Mouse (Mus musculus) forebrain, embryonic 11.5 days (tissue): ENCODE measurements at regions not wholly inside any gene's neighbourhood (a gene's known extent, or its start where the extent isn't known, plus 50 kb on each side); places are given as distances from the start of the nearest gene placed in this dataset.

ENCODE experiments used
- ATAC-seq: fragments of 200-750 bp; cut with Nextera tagmentation; replicated peaks from 2 replicates; pipeline ENCODE4 v1.8.0; 2017; ENCODE audit warnings: moderate TSS enrichment; ENCODE audit not compliant: low FRiP score
- DNase-seq: peaks from one replicate; pipeline ENCODE4 v3.0.0-alpha.2; 2017; ENCODE audit warnings: low spot score
- H3K27ac ChIP-seq: fragments of 300-500 bp; sonication (generic); 2 replicates; pipeline ENCODE4 v1.5.1; 2014; ENCODE audit warnings: low read depth, low read length
- H3K27me3 ChIP-seq: fragments of 300-500 bp; sonication (generic); 2 replicates; pipeline ENCODE4 v1.6.1; 2014; ENCODE audit warnings: mild to moderate bottlenecking, low read length, mixed read lengths; ENCODE audit not compliant: control insufficient read depth, insufficient read depth
- H3K36me3 ChIP-seq: fragments of 300-500 bp; sonication (generic); 2 replicates; pipeline ENCODE4 v1.6.1; 2014; ENCODE audit warnings: mild to moderate bottlenecking, low read length, moderate library complexity, mixed read lengths; ENCODE audit not compliant: control insufficient read depth, insufficient read depth
- H3K4me1 ChIP-seq: fragments of 300-500 bp; sonication (generic); replicated peaks from 2 replicates; pipeline ENCODE4 v1.6.1; 2014; ENCODE audit warnings: low read length, mixed read lengths; ENCODE audit not compliant: control insufficient read depth, insufficient read depth
- H3K4me2 ChIP-seq: fragments of 300-500 bp; sonication (generic); 2 replicates; pipeline ENCODE4 v1.6.1; 2014; ENCODE audit warnings: low read depth, mild to moderate bottlenecking, low read length, moderate library complexity, mixed read lengths; ENCODE audit not compliant: severe bottlenecking
- H3K4me3 ChIP-seq: fragments of 300-500 bp; sonication (generic); 2 replicates; pipeline ENCODE4 v1.5.1; 2014; ENCODE audit warnings: low read depth, low read length
- H3K9ac ChIP-seq: fragments of 300-500 bp; sonication (generic); 2 replicates; pipeline ENCODE4 v1.6.1; 2014; ENCODE audit warnings: low read length
- H3K9me3 ChIP-seq: fragments of 300-500 bp; sonication (generic); 2 replicates; pipeline ENCODE4 v1.6.1; 2016; ENCODE audit warnings: low read length, mixed read lengths; ENCODE audit not compliant: control insufficient read depth
- WGBS: fragments of 180-500 bp; shearing (Covaris S2); extraction: QIAGEN DNeasy Blood & Tissue Kit; methylation state at CpG from one replicate; pipeline ENCODE4 v1.1.7; 2014; 5-methylcytosine and 5-hydroxymethylcytosine counted together

- Histone ChIP-seq H3K9me3 (no peaks in the 10 kb centered on the region), H3K4me2 (no peak overlapping the region), H3K27ac (no peak overlapping the region), H3K9ac (no peak overlapping the region), H3K27me3 (no peaks in the 10 kb centered on the region), H3K4me1 (peaks cover 5% of the 10 kb centered on the region; the same call in 1 of the 2 replicates), H3K36me3 (no peaks in the 10 kb centered on the region), H3K4me3 (no peak overlapping the region)
- ATAC-seq (no peak), DNase-seq (no peak)
- 73% methylated on average over 12 of the region's 12 CpGs for WGBS
Observed at GRCm38 (mm10) chr10:21775911-21776761, 105.8 kb upstream of the Sgk1 start.

- ATAC-seq: no peak
- Histone ChIP-seq H3K4me3 (no peak overlapping the region), H3K27ac (no peak overlapping the region), H3K27me3 (no peaks in the 10 kb centered on the region), H3K9ac (no peak overlapping the region), H3K9me3 (no peaks in the 10 kb centered on the region), H3K36me3 (no peaks in the 10 kb centered on the region), H3K4me2 (no peak overlapping the region), H3K4me1 (peaks cover 5% of the 10 kb centered on the region; the same call in 1 of the 2 replicates)
- DNase-seq: no peak
- WGBS: 80% methylated on average over 8 of the region's 8 CpGs
Observed at GRCm38 (mm10) chr10:21776762-21777080, 105.3 kb upstream of the Sgk1 start.

- Histone ChIP-seq H3K27me3 (no peaks in the 10 kb centered on the region), H3K4me2 (no peak overlapping the region), H3K36me3 (no peaks in the 10 kb centered on the region), H3K27ac (no peak overlapping the region), H3K4me3 (no peak overlapping the region), H3K4me1 (peaks cover 5% of the 10 kb centered on the region; the same call in 1 of the 2 replicates), H3K9ac (no peak overlapping the region), H3K9me3 (no peaks in the 10 kb centered on the region)
- 88% methylated on average over 3 of the region's 3 CpGs for WGBS
- DNase-seq (no peak), ATAC-seq (no peak)
Observed at GRCm38 (mm10) chr10:21777103-21777502, 104.9 kb upstream of the Sgk1 start.

GRCm38 (mm10) chr10:21783478-21783877 is 98.5 kb upstream of the Sgk1 start:
- no peak for ATAC-seq
- H3K27me3 ChIP-seq: no peaks in the 10 kb centered on the region
- no peaks in the 10 kb centered on the region for H3K9me3 ChIP-seq
- DNase-seq: no peak
- 0 out of 2 replicates have a peak, but pooled peaks cover 2% of the 10 kb centered on the region for H3K4me1 ChIP-seq
- H3K4me2 ChIP-seq: no peak overlapping the region
- no peak overlapping the region for H3K4me3 ChIP-seq
- no peak overlapping the region for H3K27ac ChIP-seq
- no peaks in the 10 kb centered on the region for H3K36me3 ChIP-seq
- WGBS: 93% methylated on average over 7 of the region's 7 CpGs
- H3K9ac ChIP-seq: no peak overlapping the region

GRCm38 (mm10) chr10:21785110-21785509 is 96.9 kb upstream of the Sgk1 start:
- Histone ChIP-seq H3K9me3 (no peaks in the 10 kb centered on the region), H3K36me3 (no peaks in the 10 kb centered on the region), H3K4me1 (0 out of 2 replicates have a peak, but pooled peaks cover 2% of the 10 kb centered on the region), H3K4me3 (no peak overlapping the region), H3K4me2 (no peak overlapping the region), H3K27ac (no peak overlapping the region), H3K9ac (no peak overlapping the region), H3K27me3 (no peaks in the 10 kb centered on the region)
- DNase-seq (no peak), ATAC-seq (no peak)
- 51% methylated on average over 4 of the region's 4 CpGs for WGBS

- Histone ChIP-seq H3K27me3 (no peaks in the 10 kb centered on the region), H3K27ac (no peak overlapping the region), H3K4me1 (0 out of 2 replicates have a peak, but pooled peaks cover 2% of the 10 kb centered on the region), H3K4me3 (no peak overlapping the region), H3K9me3 (no peaks in the 10 kb centered on the region), H3K9ac (no peak overlapping the region), H3K36me3 (no peaks in the 10 kb centered on the region), H3K4me2 (no peak overlapping the region)
- no peak for DNase-seq
- ATAC-seq: no peak
- 88% methylated on average over 5 of the region's 5 CpGs for WGBS
Observed at GRCm38 (mm10) chr10:21785785-21786184, 96.2 kb upstream of the Sgk1 start.

- no peak overlapping the region for H3K4me2 ChIP-seq
- no peaks in the 10 kb centered on the region for H3K27me3 ChIP-seq
- no peaks in the 10 kb centered on the region for H3K36me3 ChIP-seq
- ATAC-seq: no peak
- 76% methylated on average over 17 of the region's 17 CpGs for WGBS
- H3K4me3 ChIP-seq: no peak overlapping the region
- no peak overlapping the region for H3K27ac ChIP-seq
- no peaks in the 10 kb centered on the region for H3K9me3 ChIP-seq
- DNase-seq: no peak
- H3K4me1 ChIP-seq: 0 out of 2 replicates have a peak, but pooled peaks cover under 1% of the 10 kb centered on the region
- no peak overlapping the region for H3K9ac ChIP-seq
Observed at GRCm38 (mm10) chr10:21789847-21790530, 92.0 kb upstream of the Sgk1 start.

- DNase-seq (no peak), ATAC-seq (no peak)
- WGBS: 92% methylated on average over 3 of the region's 3 CpGs
- Histone ChIP-seq H3K4me2 (no peak overlapping the region), H3K4me3 (no peak overlapping the region), H3K9ac (no peak overlapping the region), H3K27ac (no peak overlapping the region), H3K36me3 (no peaks in the 10 kb centered on the region), H3K4me1 (no peaks in the 10 kb centered on the region), H3K9me3 (no peaks in the 10 kb centered on the region), H3K27me3 (no peaks in the 10 kb centered on the region)
Observed at GRCm38 (mm10) chr10:21790991-21791390, 91.0 kb upstream of the Sgk1 start.
